Mouse (Mus musculus) kidney, adult 2 months (tissue): ENCODE measurements around the gene Slc5a10. TPM values are rescaled to one million over a fixed set of nuclear protein-coding genes. Genes with fewer than 3 reads are reported as not detected.
A peak's percentile ranks its signal among the peaks of the same experiment; 100 is the strongest.

Experiments used
- DNase-seq: peaks from one replicate; pipeline ENCODE4 v3.0.0; 2021
- H3K27ac ChIP-seq: fragments of 200-500 bp; 2 replicates; pipeline ENCODE4 v1.5.1; 2012; ENCODE audit warnings: low read depth, low read length, control low read depth, inconsistent platforms; ENCODE audit not compliant: insufficient read depth
- H3K27me3 ChIP-seq: fragments of 200-500 bp; replicated peaks from 2 replicates; pipeline ENCODE4 v1.6.1; 2012; ENCODE audit warnings: mild to moderate bottlenecking, moderate library complexity, low read length, inconsistent platforms; ENCODE audit not compliant: control insufficient read depth, insufficient read depth
- H3K36me3 ChIP-seq: fragments of 200-500 bp; 2 replicates; pipeline ENCODE4 v1.6.1; 2012; ENCODE audit warnings: mild to moderate bottlenecking, moderate library complexity, low read length, inconsistent platforms; ENCODE audit not compliant: control insufficient read depth, insufficient read depth
- H3K4me1 ChIP-seq: fragments of 200-500 bp; 2 replicates; pipeline ENCODE4 v1.6.1; 2011; ENCODE audit warnings: low read length; ENCODE audit not compliant: control insufficient read depth, insufficient read depth
- H3K4me3 ChIP-seq: fragments of 200-500 bp; 2 replicates; pipeline ENCODE4 v1.5.1; 2011; ENCODE audit warnings: mild to moderate bottlenecking, low read depth, low read length, control low read depth; ENCODE audit not compliant: insufficient read depth
- CTCF ChIP-seq: fragments of 200-500 bp; conservative IDR thresholded peaks from 2 replicates; pipeline ENCODE4 v1.5.1; 2011; ENCODE audit warnings: low read depth, mild to moderate bottlenecking, control low read depth, low read length, moderate library complexity, mixed read lengths; ENCODE audit not compliant: insufficient read depth, insufficient read length
- POLR2A ChIP-seq: fragments of 200-500 bp; IDR thresholded peaks from one replicate; pipeline ENCODE4 v1.6.1; 2011; ENCODE audit warnings: low read depth, low read length, control low read depth
- WGBS: fragments of 180-500 bp; shearing (Covaris S2); methylation state at CpG from one replicate; pipeline ENCODE4 v1.1.7; 2018; 5-methylcytosine and 5-hydroxymethylcytosine counted together
- polyA plus RNA-seq: library from polyadenylated mRNA; depleted of rRNA; stranded (reverse); fragments of >200 nt; gene quantifications from 2 replicates; pipeline ENCODE4 v1.2.3, GENCODE M21; 2012

Slc5a10 gene
- polyA plus RNA-seq, 1 experiment, result 348 TPM

DNA sequence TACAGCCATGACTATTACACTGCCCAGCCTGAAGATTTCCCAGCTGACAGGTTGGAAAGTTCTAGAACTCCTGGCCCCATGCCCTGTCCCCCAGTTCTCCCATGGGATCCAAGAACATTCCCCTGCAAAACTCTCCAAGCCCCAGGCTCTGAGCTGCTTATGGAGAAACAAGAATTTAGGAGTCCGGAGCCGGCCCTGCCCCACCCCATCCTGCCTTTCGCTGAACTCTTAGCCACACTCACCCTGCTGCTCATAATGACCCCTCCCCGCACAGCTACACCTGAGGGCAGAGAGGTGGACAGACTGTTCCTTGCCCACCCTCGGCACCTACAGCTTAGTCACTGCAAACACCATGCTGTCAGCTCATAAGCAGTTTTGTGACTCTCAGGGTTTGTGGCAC is 52.8 kb downstream of the Slc5a10 start:
- TF ChIP-seq POLR2A, result no peak
- no peak for TF ChIP-seq CTCF
- Histone ChIP-seq H3K36me3 (no peaks in the 10 kb centered on the region), H3K4me3 (no peak overlapping the region), H3K4me1 (no peaks in the 10 kb centered on the region), H3K27ac (no peak overlapping the region), H3K27me3 (no peaks in the 10 kb centered on the region)
- 64% methylated on average over 5 of the region's 5 CpGs for WGBS
- no peak for DNase-seq

- no peaks in the 10 kb centered on the region for H3K4me1 ChIP-seq
- no peak overlapping the region for H3K4me3 ChIP-seq
- no peaks in the 10 kb centered on the region for H3K27me3 ChIP-seq
- H3K27ac ChIP-seq, result no peak overlapping the region
- no peak for TF ChIP-seq CTCF
- H3K36me3 ChIP-seq, result no peaks in the 10 kb centered on the region
- DNase-seq, result no peak
- 95% methylated on average over 5 of the region's 5 CpGs for WGBS
These were observed 53.4 kb downstream of the Slc5a10 start for GRCm38 (mm10) chr11:61667248-61667647.

GRCm38 (mm10) chr11:61665991-61666799 is 54.4 kb downstream of the Slc5a10 start:
- Histone ChIP-seq H3K4me3 (no peak overlapping the region), H3K27ac (no peak overlapping the region), H3K36me3 (no peaks in the 10 kb centered on the region), H3K27me3 (no peaks in the 10 kb centered on the region), H3K4me1 (no peaks in the 10 kb centered on the region)
- peak; percentile 53 for DNase-seq
- TF ChIP-seq POLR2A (no peak), CTCF (peak; percentile 80)
- whole genome bisulfite sequencing, result 49% methylated on average over 7 of the region's 7 CpGs

DNA sequence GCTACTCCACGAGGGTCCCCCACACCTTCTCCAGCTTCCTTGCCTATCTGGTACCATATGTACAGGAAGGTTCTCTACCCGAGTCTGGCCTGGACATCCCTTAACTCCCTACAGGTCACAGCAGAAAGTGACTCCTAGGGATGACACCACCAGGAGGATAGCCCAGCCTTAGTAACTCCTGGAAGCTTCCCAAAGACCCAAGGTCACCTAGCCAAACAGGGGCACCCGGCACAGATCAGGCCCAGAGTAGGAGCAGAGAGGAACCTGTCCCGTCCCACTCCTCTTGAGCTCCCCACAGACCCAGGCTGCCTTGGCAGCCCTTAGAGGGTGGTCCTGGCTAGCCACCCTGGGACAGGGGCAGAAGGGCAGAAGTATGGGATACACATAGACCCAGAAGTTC is 55.2 kb downstream of the Slc5a10 start:
- Histone ChIP-seq H3K27me3 (no peaks in the 10 kb centered on the region), H3K4me1 (no peaks in the 10 kb centered on the region), H3K27ac (no peak overlapping the region), H3K36me3 (no peaks in the 10 kb centered on the region), H3K4me3 (no peak overlapping the region)
- no peak for DNase-seq
- no peak for TF ChIP-seq POLR2A
- no peak for TF ChIP-seq CTCF
- WGBS, result 66% methylated on average over 4 of the region's 4 CpGs

- TF ChIP-seq POLR2A (no peak), CTCF (no peak)
- H3K27ac ChIP-seq, result no peak overlapping the region
- 91% methylated on average over 5 of the region's 5 CpGs for WGBS
- no peaks in the 10 kb centered on the region for H3K4me1 ChIP-seq
- no peaks in the 10 kb centered on the region for H3K27me3 ChIP-seq
- H3K36me3 ChIP-seq, result no peaks in the 10 kb centered on the region
- DNase-seq, result no peak
- no peak overlapping the region for H3K4me3 ChIP-seq
These were observed 58.4 kb downstream of the Slc5a10 start for GRCm38 (mm10) chr11:61662189-61662588.

DNA sequence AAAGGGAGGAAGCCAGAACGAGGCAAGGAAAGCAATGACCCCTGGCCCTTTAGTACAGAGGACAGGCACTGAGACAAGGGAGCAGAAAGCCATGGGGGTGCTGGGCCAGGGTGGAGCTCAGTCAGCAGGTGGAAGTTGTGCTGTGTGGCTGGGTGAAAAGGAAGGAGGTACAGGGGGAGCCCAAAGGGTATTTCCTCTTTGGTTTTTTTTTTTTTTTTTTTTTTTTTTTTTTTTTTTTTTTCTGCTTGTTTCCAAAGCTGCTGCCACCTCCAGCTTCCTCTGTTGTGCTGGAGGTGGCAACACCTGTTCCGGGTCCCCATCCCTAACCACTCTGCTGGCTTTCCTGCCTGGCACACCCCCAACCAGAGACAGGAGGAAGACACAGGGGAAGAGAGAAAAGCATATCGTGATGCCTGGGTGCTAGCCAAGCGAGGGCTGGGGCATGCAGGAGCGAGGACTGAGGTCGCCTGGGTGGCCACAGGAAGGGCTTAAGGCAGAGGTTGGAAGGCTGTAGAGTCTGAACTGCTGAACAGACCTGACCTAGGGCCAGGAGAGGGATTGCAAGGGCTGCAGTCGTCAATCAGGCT is 59.7 kb downstream of the Slc5a10 start:
- no peaks in the 10 kb centered on the region for H3K27me3 ChIP-seq
- H3K36me3 ChIP-seq, result no peaks in the 10 kb centered on the region
- H3K4me3 ChIP-seq, result no peak overlapping the region
- DNase-seq, result no peak
- 68% methylated on average over 7 of the region's 7 CpGs for WGBS
- no peak overlapping the region for H3K27ac ChIP-seq
- no peaks in the 10 kb centered on the region for H3K4me1 ChIP-seq
- TF ChIP-seq POLR2A, result no peak
- TF ChIP-seq CTCF, result no peak

GRCm38 (mm10) chr11:61660001-61660400 is 60.6 kb downstream of the Slc5a10 start:
- H3K27ac ChIP-seq, result no peak overlapping the region

More at GRCm38 (mm10) chr11:61660001-61660400, 60.6 kb downstream of the Slc5a10 start:
- Histone ChIP-seq H3K4me1 (no peaks in the 10 kb centered on the region), H3K27me3 (no peaks in the 10 kb centered on the region), H3K36me3 (no peaks in the 10 kb centered on the region), H3K4me3 (no peak overlapping the region)
- TF ChIP-seq CTCF, result no peak
- no peak for TF ChIP-seq POLR2A
- WGBS, result 92% methylated on average over 8 of the region's 8 CpGs
- no peak for DNase-seq
